Mouse (Mus musculus): ENCODE data around the gene Adra1b. TPM values are rescaled to one million over a fixed set of nuclear protein-coding genes. Genes with fewer than 3 reads are reported as not detected.

Adra1b gene
- polyA plus RNA-seq, 1 experiment from 2014 or later: 0.41 TPM

GRCm38 (mm10) chr11:43888736-43889135 is 12.3 kb downstream of the Adra1b start:
- Histone ChIP-seq H3K27ac (replicated peaks) (no peak overlapping the region), H3K4me3 (no peak overlapping the region), H3K9me3 (replicated peaks) (no peaks in the 10 kb centered on the region), H3K27me3 (ENCODE audit: low read depth, poor library complexity, severe bottlenecking) (no peaks in the 10 kb centered on the region), H3K4me1 (no peaks in the 10 kb centered on the region), H3K36me3 (no peaks in the 10 kb centered on the region)
- no peak for DNase-seq (ENCODE audit: low spot score)
- WGBS: 89% methylated on average over 8 of the region's 8 CpGs

- H3K4me1 ChIP-seq: no peaks in the 10 kb centered on the region
- no peaks in the 10 kb centered on the region for H3K27me3 ChIP-seq (ENCODE audit: low read depth, poor library complexity, severe bottlenecking)
- no peaks in the 10 kb centered on the region for H3K9me3 ChIP-seq (replicated peaks)
- H3K4me3 ChIP-seq: no peak overlapping the region
- no peaks in the 10 kb centered on the region for H3K36me3 ChIP-seq
- no peak for DNase-seq (ENCODE audit: low spot score)
- H3K27ac ChIP-seq (replicated peaks): no peak overlapping the region
Observed at GRCm38 (mm10) chr11:43887597-43887996, 13.4 kb downstream of the Adra1b start.

- Histone ChIP-seq H3K36me3 (no peaks in the 10 kb centered on the region), H3K4me3 (no peak overlapping the region), H3K9me3 (replicated peaks) (no peaks in the 10 kb centered on the region), H3K27me3 (ENCODE audit: low read depth, poor library complexity, severe bottlenecking) (no peaks in the 10 kb centered on the region), H3K27ac (replicated peaks) (no peak overlapping the region), H3K4me1 (no peaks in the 10 kb centered on the region)
- DNase-seq (ENCODE audit: low spot score): no peak
Observed at GRCm38 (mm10) chr11:43884521-43884920, 16.5 kb downstream of the Adra1b start.

GRCm38 (mm10) chr11:43883641-43884181 is 17.3 kb downstream of the Adra1b start:
- Histone ChIP-seq H3K4me1 (no peaks in the 10 kb centered on the region), H3K27me3 (ENCODE audit: low read depth, poor library complexity, severe bottlenecking) (no peaks in the 10 kb centered on the region), H3K27ac (replicated peaks) (no peak overlapping the region), H3K36me3 (no peaks in the 10 kb centered on the region), H3K9me3 (replicated peaks) (no peaks in the 10 kb centered on the region), H3K4me3 (no peak overlapping the region)
- WGBS: 88% methylated on average over 5 of the region's 5 CpGs
- no peak for DNase-seq (ENCODE audit: low spot score)

- Histone ChIP-seq H3K4me1 (no peaks in the 10 kb centered on the region), H3K9me3 (replicated peaks) (no peaks in the 10 kb centered on the region), H3K27me3 (ENCODE audit: low read depth, poor library complexity, severe bottlenecking) (no peaks in the 10 kb centered on the region), H3K4me3 (no peak overlapping the region), H3K36me3 (no peaks in the 10 kb centered on the region), H3K27ac (replicated peaks) (no peak overlapping the region)
- no peak for DNase-seq (ENCODE audit: low spot score)
- WGBS: 88% methylated on average over 5 of the region's 5 CpGs
Observed at GRCm38 (mm10) chr11:43877211-43877610, 23.8 kb downstream of the Adra1b start.

- Histone ChIP-seq H3K27ac (replicated peaks) (no peak overlapping the region), H3K4me3 (no peak overlapping the region), H3K9me3 (replicated peaks) (no peaks in the 10 kb centered on the region), H3K4me1 (no peaks in the 10 kb centered on the region), H3K36me3 (no peaks in the 10 kb centered on the region), H3K27me3 (ENCODE audit: low read depth, poor library complexity, severe bottlenecking) (no peaks in the 10 kb centered on the region)
- DNase-seq (ENCODE audit: low spot score): no peak
- 76% methylated on average over 4 of the region's 4 CpGs for WGBS
Observed at GRCm38 (mm10) chr11:43867721-43868281, 33.2 kb downstream of the Adra1b start.

- no peaks in the 10 kb centered on the region for H3K4me1 ChIP-seq
- no peaks in the 10 kb centered on the region for H3K9me3 ChIP-seq (replicated peaks)
- H3K27me3 ChIP-seq (ENCODE audit: low read depth, poor library complexity, severe bottlenecking): no peaks in the 10 kb centered on the region
- 90% methylated on average over 6 of the region's 6 CpGs for WGBS
- DNase-seq (ENCODE audit: low spot score): no peak
- H3K36me3 ChIP-seq: no peaks in the 10 kb centered on the region
- no peak overlapping the region for H3K27ac ChIP-seq (replicated peaks)
- no peak overlapping the region for H3K4me3 ChIP-seq
Observed at GRCm38 (mm10) chr11:43865298-43866165, 35.5 kb downstream of the Adra1b start.

- Histone ChIP-seq H3K4me1 (0 out of 2 replicates have a peak, but pooled peaks cover 3% of the 10 kb centered on the region), H3K4me3 (no peak overlapping the region), H3K9me3 (replicated peaks) (no peaks in the 10 kb centered on the region), H3K27ac (replicated peaks) (no peak overlapping the region), H3K36me3 (no peaks in the 10 kb centered on the region), H3K27me3 (ENCODE audit: low read depth, poor library complexity, severe bottlenecking) (no peaks in the 10 kb centered on the region)
- no peak for DNase-seq (ENCODE audit: low spot score)
- 83% methylated on average over 6 of the region's 6 CpGs for WGBS
Observed at GRCm38 (mm10) chr11:43853046-43853445, 48.0 kb downstream of the Adra1b start.

GRCm38 (mm10) chr11:43848056-43848455 is 53.0 kb downstream of the Adra1b start:
- H3K4me3 ChIP-seq: no peak overlapping the region
- no peaks in the 10 kb centered on the region for H3K27me3 ChIP-seq (ENCODE audit: low read depth, poor library complexity, severe bottlenecking)
- no peaks in the 10 kb centered on the region for H3K9me3 ChIP-seq (replicated peaks)
- H3K27ac ChIP-seq (replicated peaks): no peak overlapping the region
- 85% methylated on average over 4 of the region's 4 CpGs for WGBS
- H3K4me1 ChIP-seq: 0 out of 2 replicates have a peak, but pooled peaks cover 3% of the 10 kb centered on the region
- no peak for DNase-seq (ENCODE audit: low spot score)
- H3K36me3 ChIP-seq: no peaks in the 10 kb centered on the region

GRCm38 (mm10) chr11:43841596-43841995 is 59.4 kb downstream of the Adra1b start:
- Histone ChIP-seq H3K27ac (replicated peaks) (no peak overlapping the region), H3K36me3 (no peaks in the 10 kb centered on the region), H3K4me3 (no peak overlapping the region), H3K9me3 (replicated peaks) (no peaks in the 10 kb centered on the region), H3K27me3 (ENCODE audit: low read depth, poor library complexity, severe bottlenecking) (peaks cover 19% of the 10 kb centered on the region), H3K4me1 (peaks cover 8% of the 10 kb centered on the region)
- no peak for DNase-seq (ENCODE audit: low spot score)
- 76% methylated on average over 10 of the region's 10 CpGs for WGBS

- Histone ChIP-seq H3K27ac (replicated peaks) (no peak overlapping the region), H3K9me3 (replicated peaks) (no peaks in the 10 kb centered on the region), H3K36me3 (no peaks in the 10 kb centered on the region), H3K4me1 (peaks cover 17% of the 10 kb centered on the region), H3K4me3 (no peak overlapping the region), H3K27me3 (ENCODE audit: low read depth, poor library complexity, severe bottlenecking) (peaks cover 30% of the 10 kb centered on the region)
- DNase-seq (ENCODE audit: low spot score): no peak
- WGBS: 78% methylated on average over 6 of the region's 6 CpGs
Observed at GRCm38 (mm10) chr11:43840491-43840890, 60.5 kb downstream of the Adra1b start.

- H3K4me1 ChIP-seq: peaks cover 11% of the 10 kb centered on the region
- peak overlapping the region; percentile 81 for H3K27ac ChIP-seq (replicated peaks)
- H3K4me3 ChIP-seq: peak overlapping the region; percentile 69
- no peaks in the 10 kb centered on the region for H3K9me3 ChIP-seq (replicated peaks)
- peaks cover 47% of the 10 kb centered on the region for H3K27me3 ChIP-seq (ENCODE audit: low read depth, poor library complexity, severe bottlenecking)
- WGBS: 7% methylated on average over 65 of the region's 68 CpGs
- peak; percentile 87 for DNase-seq (ENCODE audit: low spot score)
- H3K36me3 ChIP-seq: no peaks in the 10 kb centered on the region
Observed at GRCm38 (mm10) chr11:43835880-43836740, 64.9 kb downstream of the Adra1b start.
